Mouse (Mus musculus) MEL-GATA-1-ER (cell line): Measurements from ENCODE around the gene Dvl2.

ENCODE experiments used
- DNase-seq: peaks from one replicate; pipeline ENCODE4 v3.0.0-alpha.2; 2012; ENCODE audit warnings: low read depth; ENCODE audit errors: extremely low read depth

Dvl2 gene

DNA sequence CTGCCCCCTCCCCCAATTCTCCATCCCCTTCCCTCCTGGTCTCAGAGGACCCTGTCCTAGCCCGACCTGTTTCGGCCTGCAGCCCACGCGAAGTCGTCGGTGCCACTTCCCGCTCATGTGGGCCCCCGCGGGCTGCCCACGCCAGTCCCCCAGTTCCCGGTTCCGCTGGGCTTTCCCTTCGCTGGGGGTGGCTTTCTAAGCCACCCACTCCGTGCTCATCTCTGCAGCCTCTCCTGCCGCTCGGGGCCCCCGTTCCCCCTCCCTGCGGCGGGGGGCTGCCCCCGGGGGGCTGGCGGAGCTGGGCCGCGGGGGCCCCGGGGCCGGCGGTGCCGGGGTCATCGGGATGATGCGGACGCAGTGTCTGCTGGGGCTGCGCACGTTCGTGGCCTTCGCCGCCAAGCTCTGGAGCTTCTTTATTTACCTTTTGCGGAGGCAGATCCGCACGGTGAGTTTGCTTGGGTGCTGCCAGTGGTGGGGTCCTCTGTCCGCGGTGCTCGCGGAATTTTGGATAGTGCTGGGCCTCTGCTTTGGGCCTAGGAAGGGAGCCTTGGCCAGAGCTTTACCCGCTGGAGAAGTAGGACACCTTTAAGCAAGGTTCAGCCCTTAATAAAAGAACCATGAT, 19.1 kb upstream of the Dvl2 start, which contains the start of gene Ctdnep1:
Ctdnep1 (plus strand) TSS at position 16 of the 622 bp plus-strand sequence.
- DNase-seq, result no peak

DNA sequence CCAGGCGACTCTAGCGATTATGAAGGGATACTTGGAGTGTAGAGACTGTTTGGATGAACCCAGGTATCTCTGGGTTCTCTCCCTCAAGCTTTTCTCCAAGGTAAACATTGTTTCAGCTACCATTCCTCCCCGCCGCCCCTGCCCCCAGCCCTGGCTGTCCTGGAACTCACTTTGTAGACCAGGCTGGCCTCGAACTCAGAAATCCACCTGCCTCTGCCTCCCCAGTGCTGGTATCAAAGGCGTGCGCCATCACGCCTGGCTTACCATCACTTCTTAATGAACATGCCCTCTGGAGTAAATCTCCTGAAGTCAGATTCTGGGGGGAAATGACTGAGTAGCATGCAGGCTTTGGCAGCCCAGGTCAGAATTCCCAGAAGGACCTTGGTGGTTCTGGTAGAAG, 18.2 kb upstream of the Dvl2 start, which contains the start of gene Elp5:
Elp5 (minus strand) TSS at position 293 of the 400 bp plus-strand sequence.
- DNase-seq, result no peak

DNA sequence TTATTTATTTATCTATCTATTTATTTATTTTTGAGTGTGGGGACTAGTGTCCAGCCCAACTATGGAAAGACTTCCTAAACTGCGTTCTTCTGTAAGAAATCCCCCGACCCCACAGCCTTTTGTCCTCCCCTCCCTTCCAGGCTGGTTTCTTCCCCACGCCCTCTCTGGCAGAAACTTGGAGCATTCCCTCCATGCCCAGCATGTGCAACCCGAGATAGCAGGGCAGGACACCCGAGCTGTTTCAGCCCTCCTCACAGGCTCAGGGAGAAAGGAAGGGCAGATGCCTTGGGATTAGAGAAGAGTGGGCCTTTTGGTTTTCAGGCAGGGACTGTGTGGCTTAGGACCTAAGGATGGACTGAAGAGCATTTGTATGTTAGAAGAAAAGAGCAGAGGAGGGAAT, 17.5 kb upstream of the Dvl2 start:
- no peak for DNase-seq

DNA sequence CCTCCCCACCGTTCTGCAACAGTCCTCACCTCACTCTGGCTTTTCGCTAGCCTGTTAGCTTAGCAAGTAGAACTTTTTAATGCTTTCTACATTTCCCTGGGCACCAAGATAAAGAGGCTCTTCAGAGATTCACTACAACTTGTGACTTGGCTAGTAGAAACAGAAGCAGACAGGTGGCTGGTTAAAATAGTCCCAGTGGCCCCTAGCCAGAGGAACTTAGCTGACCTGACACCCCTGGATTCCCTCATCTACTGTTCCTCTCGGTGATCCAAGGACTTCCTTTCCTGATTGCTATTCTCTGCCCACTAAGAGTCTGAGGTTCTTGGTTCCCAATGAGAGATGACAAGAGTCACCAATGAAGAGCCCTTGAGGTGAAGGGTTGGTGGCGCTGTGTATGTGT, 17.0 kb upstream of the Dvl2 start:
- no peak for DNase-seq

DNA sequence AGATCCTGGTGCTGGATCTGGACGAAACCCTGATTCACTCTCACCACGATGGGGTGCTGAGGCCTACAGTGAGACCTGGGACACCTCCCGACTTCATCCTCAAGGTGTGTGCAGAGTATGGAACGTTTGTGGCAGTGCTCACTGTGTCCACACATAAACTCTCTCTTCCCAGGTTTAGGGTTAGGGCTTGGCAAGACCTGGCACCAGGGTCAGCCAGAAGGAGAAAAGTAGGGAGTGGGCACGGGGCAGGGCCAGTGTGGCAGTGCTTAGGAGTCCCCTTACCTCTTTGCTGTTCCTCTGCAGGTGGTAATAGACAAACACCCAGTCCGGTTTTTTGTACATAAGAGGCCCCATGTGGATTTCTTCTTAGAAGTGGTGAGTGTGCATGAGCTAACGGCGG, 16.0 kb upstream of the Dvl2 start:
- no peak for DNase-seq

DNA sequence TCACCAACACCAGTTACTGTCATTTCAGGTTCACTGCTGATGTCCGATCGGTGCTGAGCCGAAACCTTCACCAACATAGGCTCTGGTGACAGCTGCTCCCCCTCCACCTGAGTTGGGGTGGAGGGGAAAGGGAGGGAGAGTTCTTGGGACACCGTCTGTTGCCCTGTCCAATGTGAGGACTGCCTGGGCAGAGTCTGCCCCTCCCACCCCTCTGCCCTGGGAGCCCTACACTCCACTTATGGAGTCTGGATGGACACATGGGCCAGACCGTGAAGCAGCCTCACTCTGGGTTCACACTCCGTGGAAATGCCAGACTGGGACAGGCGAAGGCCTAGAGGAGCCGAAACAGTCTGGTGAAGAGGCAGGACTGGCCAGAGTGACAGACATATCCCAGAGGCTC, 10.4 kb upstream of the Dvl2 start:
- no peak for DNase-seq

DNA sequence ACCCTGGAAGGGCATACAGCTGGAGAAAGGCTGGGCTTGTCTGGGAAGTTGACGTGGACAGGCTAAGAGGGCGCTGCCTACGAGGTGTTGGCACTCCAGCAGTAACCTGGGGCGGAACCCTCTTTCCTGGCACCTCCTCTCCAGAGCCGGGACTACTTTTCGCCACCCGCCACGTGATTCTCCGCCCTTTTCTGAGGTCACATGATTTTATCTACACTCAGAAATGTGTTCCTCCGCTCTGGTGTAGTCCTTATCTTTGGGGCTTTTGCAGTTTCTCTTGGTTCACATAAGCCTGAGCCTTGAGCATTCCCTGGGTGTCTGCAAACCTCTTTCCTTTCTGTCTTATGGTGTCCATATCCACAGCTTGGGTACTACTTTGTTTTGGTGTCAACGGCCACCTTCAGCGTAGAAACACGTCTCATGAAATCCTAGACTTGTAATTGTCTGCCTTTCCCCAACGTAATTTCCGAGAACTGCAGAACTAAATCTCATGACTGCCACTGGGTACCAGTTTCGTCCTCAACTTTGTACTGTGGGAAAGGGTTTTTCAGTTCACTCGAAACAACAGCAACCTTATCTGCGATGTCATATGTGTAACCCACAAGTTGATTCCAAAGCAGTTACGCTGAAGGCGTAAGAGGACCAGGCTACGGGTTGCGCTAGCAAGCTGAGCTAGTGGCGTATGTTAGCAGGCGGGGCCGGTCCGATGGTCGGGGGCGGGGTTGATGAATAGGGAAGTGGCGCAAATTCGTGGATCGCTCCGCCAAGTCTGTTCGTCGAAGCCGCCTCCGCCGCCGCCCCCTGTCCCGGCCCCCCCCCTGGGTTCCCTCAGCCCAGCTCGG, 9.3 kb upstream of the Dvl2 start, which contains the start of gene Gabarap:
Gabarap (plus strand) TSS at position 294 of the 842 bp plus-strand sequence.
- DNase-seq, result peak; percentile 96

DNA sequence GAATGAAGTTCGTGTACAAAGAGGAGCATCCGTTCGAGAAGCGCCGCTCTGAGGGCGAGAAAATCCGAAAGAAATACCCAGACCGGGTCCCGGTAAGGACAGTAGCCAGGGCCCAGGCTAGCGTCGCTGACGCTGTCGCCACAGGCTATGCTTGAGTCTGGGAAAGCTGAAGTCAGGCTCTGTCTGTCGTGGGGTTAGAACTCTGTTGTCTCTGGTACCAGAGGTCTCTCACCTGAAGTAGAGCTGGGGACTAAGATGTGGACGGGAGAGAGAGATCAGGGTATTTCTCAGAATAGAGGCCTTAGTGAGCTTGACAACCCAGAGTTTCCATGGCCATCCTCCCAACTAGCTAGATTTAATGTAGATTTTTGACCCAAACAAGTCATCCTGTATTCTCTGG, 8.7 kb upstream of the Dvl2 start:
- DNase-seq, result no peak

DNA sequence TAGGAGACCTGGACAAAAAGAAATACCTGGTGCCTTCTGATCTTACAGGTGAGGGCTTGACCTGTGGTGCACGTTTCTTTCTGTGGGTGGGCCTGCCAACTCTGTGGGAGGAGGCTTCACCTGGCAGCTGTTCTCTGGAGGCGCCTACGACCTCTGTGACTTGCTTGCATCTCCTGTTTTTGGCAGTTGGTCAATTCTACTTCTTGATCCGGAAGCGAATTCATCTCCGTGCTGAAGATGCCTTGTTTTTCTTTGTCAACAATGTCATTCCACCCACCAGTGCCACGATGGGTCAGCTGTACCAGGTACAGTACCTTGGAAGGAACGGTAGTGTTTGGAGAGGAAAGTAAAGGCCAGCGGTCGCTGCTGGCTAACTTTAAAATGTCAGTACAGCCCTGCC, 8.0 kb upstream of the Dvl2 start:
- DNase-seq, result no peak

DNA sequence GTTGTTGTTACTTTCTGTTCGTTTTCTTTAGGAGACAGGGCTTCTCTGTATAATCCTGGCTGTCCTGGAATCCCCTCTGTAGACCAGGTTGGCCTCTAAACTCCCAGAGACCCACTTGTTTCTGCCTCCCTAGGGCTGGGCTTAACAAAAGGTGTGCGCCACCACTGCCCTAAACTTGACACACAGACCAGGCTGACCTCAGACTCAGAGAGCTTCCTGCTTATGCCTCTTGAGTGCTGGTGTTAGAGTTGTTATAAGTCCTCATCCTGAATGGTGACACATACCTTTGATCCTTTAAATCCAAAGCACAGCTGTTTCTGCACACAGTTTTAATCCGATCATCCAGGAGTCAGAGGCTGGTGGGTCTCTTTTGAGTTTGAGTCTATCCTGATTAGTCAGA, 7.5 kb upstream of the Dvl2 start:
- DNase-seq, result no peak

DNA sequence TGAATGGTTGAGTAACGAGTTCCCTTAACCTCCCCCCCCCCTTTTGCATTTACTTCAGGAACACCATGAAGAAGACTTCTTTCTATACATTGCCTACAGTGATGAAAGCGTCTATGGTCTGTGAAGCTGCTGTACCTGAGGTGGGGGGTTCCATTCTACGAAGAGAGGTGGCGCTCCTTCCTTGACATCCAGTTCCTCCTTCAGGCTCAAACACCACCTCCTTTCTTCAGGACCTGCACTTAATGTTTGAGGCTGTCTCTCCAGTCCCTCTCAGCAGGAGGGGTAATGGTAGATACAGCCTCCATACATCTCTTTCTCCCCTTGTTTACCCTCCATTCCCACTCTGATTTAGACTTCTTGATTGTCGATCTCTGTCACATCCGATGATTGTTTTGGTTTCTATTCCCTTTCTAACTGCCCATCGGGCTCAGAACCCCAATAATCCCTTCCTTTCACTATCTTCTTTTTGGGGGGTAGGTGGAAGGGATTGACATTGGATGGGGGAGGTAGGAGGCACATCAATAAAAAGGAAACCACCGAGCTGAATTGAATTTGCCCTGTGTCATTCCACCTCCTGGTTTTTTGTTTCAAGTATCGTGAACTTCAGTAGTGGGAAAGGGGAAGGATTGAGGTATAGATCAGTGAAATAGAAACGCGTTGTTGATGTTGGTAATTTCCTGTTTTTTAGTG, 5.8 kb upstream of the Dvl2 start:
- DNase-seq, result no peak

DNA sequence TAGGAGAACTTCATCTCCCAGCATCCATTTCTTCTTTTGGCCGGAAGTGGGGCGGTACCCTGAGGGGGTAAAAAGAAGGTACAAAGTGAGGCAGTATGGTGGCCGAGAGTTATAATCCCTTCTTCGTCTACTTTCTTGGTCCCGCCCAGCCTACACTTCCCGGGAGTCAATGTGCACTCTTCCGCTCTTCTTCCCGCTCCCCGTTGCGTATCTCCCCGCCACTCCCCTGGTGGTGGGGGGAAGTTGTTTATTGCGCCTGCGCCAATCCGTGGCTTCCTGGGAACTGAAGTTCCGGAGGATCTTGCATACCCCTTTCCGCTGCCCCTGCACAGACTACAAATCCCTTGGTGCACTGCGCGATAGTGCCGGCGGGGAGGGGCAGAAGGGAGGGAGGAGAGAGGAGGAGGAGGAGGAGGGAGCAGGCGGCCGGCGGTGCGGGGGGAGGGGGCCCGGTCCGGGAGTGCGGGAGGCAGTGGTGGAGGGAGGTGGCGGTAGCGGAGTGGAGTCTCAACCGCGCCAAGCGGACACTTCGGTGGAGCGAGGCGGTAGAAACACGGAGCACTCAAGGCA, 4.9 kb upstream of the Dvl2 start, which contains the start of gene Phf23:
Phf23 (plus strand) TSS at position 387 of the 570 bp plus-strand sequence.
- DNase-seq, result peak; percentile 99

DNA sequence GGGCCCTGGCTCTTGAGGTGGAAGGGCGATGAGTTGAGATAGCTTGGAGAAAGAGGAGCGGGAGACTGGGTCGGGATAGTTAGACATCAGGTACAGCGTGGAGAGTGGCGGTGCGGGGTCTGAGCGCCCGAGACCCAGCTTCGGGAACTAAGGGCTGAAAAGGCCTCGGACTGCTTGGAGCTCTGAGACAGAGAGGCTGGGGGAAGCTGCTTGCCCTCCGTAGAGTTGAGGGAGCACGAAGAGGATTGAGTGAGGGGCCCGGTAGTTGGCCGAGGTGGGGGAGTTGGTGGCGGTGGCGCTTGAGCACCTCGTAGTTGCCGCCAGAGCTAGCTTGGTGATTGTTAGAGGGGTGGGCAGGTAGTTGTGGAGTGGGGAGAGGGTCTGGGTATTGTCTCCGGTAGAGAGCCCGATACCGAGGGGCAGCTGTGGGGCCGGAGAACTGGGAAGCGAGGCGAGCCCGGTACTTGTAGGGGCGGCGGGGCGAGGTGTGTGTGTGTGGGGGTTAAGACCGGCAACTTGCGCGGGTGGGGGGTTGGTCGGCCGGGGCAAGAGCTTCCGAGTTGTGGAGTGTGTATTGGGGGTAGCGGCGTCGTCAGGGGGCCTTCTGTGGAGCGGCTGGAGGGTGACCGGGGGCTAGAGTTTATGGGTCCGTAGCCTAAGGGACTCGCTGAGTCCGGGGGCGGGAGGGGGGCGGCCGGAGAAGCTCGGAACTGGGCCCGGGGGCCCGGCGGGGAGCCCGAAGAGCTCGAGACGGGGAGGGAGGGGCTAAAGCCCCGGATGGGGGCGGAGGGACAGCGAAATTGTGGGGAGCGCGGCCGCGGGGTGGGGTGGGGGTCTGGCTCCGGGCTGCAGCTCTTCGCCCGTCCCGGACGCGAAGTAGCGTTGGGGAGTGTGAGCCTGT, 4.0 kb upstream of the Dvl2 start:
- DNase-seq, result no peak

DNA sequence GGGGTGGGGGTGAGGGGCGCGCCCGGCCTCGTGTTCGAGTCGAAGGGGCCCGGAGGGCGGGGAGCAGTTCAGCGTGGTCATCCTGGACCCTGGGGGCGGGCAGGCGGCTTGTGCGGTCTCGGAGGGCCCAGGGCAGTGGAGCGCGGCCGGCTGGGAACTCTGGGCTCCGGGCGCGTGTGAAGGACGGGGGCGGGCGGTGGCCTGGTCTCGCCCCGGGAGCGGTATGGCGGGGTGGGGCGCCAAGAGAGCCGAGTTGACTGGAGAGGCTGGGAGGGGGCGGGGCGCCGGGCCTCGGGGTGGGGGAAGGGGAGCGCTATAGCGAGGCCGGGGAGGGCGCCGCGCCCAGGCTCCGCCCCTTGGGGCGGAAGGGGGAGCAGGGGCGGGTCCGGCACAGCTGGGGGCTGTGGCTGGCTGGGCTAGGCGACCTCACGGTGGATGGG, 3.3 kb upstream of the Dvl2 start:
- DNase-seq, result no peak

DNA sequence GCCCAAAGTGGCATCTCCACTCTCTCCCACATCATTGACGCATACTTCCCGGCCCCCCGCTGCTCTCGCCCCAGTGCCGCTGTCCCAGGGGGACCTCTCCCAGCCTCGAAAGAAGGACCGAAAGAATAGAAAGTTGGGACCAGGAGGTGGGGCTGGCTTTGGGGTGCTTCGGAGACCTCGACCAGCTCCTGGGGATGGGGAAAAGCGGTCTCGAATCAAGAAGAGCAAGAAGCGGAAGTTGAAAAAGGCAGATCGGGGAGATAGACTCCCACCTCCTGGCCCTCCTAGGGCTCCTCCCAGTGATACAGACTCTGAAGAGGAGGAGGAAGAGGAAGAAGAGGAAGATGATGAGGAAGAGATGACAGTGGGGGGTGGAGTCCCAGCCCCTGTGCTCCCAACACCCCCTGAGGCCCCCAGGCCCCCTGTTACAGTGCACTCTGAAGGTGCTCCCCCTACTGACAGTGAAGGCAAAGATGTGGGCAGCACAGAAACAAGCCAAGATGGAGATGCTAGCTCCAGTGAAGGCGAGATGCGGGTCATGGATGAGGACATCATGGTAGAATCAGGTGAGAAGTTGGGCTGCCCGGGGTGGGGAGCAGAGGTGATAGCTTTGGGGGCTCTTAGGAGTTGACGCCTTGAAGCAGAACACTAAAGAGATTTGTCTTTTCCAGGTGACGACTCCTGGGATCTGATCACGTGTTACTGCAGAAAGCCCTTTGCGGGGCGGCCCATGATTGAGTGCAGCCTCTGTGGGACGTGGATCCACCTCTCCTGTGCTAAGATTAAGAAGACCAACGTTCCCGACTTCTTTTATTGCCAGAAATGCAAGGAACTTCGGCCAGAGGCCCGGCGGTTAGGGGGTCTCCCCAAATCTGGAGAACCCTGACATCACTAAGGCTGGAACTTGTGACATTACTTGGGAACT, 1.6 kb upstream of the Dvl2 start:
- DNase-seq, result peak; percentile 73

DNA sequence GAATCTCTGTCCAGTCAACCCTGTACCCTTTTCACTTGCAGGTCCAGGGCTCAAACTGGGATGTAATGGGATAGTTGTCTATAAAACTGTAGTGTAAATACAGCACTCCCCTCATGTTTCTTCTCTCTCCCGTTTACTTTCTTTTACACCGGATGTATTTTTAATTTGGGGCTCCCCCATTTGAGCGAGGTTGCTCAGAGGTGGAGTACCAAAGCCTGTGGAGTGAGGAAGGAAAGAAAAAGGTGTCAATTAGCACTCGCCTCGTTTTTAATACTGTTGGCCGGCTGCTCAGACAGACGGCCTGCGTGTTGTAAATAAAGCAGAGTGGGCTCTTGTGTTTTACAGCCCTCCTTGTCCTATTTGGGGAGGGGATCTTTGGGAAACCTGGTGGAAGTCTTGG, 729 bp upstream of the Dvl2 start:
- DNase-seq, result no peak

DNA sequence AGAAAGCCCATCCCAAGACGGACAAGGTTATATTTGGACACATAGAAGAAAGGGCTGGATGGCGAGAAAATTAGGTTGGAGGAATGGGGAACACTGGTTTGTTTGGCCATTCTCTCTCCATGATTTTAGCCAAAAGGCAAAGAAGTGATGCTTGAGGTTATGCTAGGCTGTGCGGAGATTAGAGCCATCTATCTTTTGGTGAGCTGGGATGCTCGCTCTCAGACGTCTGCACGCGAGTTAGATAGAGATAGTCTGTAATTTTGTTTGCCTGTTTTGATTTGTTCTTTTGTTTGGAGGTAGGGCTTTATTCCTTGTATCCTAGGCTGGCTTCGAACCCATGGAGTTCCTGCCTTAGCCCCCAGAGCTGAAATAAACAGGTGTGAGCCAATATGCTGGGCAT, 764 bp downstream of the Dvl2 start:
- DNase-seq, result no peak

DNA sequence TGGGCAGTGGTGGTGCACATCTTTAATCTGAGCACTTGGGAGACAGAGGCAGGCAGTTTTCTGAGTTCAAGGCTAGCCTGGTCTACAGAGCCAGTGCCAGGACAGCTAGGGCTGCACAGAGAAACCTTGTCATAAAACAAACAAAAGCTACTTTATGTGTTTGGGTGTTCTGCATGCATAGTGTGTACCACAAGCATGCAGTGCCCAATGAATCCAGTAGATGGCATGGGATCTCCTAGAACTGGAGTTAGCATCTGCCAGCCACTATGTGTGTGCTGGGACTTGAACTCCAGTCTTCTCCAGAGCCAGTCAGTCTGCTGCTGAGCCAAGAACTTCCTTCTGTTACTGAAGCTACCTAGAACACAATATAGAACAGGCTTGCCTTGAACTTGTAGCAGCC, 1.5 kb downstream of the Dvl2 start:
- DNase-seq, result no peak

DNA sequence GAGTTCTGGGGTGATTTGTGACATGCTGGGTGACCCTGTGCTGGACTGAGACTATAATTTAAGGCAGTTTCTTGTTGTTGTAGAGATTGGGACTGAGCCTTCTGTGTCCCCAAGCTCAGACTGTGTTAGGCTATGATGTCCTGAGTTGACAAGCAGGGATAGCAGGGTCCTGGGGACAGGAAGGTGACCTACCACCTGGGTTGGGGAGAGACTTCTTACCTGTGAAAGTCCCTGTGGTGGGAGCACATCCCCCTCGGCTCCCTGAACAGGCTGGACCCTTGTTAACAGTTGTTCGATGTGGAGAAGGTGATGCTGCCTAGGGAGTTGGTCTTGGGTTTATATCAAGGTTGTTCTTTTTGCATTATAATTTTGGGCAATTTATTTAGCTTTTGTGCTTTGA, 2.1 kb downstream of the Dvl2 start:
- no peak for DNase-seq

DNA sequence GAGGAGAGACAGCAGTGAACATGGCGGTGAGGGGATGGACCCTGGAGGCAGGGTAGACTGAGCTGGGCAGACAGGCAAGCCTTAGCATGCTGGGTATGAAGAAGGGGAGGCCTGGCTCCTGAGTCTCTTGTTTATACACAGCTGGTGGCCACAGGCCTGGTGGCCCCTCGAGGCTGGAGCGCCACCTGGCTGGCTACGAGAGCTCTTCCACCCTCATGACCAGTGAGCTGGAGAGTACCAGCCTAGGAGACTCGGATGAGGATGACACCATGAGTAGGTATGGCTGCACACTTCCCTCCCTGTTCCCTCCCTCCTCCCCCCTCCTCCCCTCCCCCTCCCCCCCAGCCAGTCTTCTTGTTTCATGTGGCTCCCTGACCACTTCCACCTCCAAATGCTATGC, 5.1 kb downstream of the Dvl2 start:
- no peak for DNase-seq
